Mouse (Mus musculus): ENCODE results near the gene Terb2.

DNA sequence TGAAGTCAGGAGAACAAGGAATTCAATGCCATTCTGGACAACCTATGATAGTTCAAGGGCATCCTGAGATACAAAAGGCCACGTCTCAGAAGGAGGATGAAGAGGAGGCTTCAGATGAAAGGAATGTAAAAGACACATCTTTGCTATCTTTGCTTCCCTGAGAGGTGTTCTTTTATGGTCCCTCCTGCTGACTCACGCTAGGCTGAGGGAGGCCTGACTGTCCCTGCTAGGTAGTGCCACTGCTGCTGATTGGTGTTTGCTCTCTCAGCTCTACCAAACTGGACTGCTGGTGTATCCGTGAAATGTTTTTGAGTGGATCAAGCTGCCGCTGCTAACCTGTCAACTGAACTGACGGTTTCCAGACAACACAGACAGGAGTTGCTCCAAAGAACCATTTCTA is 35.7 kb downstream of the Terb2 start:
- no peak for TF ChIP-seq POLR2A (IDR thresholded peaks at IDR 0.05; ENCODE audit: control insufficient read depth, extremely low read depth, insufficient read depth, low read length, poor library complexity)
- no peak for TF ChIP-seq CTCF (IDR thresholded peaks at IDR 0.05; ENCODE audit: borderline replicate concordance, control insufficient read depth, extremely low read depth, insufficient read depth, low read length, poor library complexity)
